Mouse (Mus musculus): ENCODE results near the gene Ap1m1. TPM values are rescaled to one million over a fixed set of nuclear protein-coding genes. Genes with fewer than 3 reads are reported as not detected.

The Ap1m1 gene
- total RNA-seq, 2 experiments from 2014 or later, result 28.7 to 35.9 TPM

GRCm38 (mm10) chr8:72295125-72295524, 55.3 kb downstream of the Ap1m1 start:
- no peak for DNase-seq

GRCm38 (mm10) chr8:72295679-72296078, 55.9 kb downstream of the Ap1m1 start:
- DNase-seq, result peak; percentile 86

- DNase-seq, result no peak
These were observed 56.7 kb downstream of the Ap1m1 start for GRCm38 (mm10) chr8:72296561-72296960.

- no peak for DNase-seq
These were observed 59.1 kb downstream of the Ap1m1 start for GRCm38 (mm10) chr8:72298928-72299327.

GRCm38 (mm10) chr8:72300654-72301400, 61.0 kb downstream of the Ap1m1 start:
- no peak for DNase-seq

GRCm38 (mm10) chr8:72301497-72301896, 61.7 kb downstream of the Ap1m1 start:
- no peak for DNase-seq

- no peak for DNase-seq
These were observed 63.3 kb downstream of the Ap1m1 start for GRCm38 (mm10) chr8:72302986-72303612.

- DNase-seq, result peak; percentile 56
These were observed 63.8 kb downstream of the Ap1m1 start for GRCm38 (mm10) chr8:72303633-72304032.

- no peak for DNase-seq
These were observed 65.5 kb downstream of the Ap1m1 start, which contains the start of gene Gm10282 for GRCm38 (mm10) chr8:72305210-72305905. Gene Gm10282 (minus strand): TSS chr8:72305260.

GRCm38 (mm10) chr8:72306913-72307312, 67.1 kb downstream of the Ap1m1 start:
- no peak for DNase-seq

Other genes with a start within 250 kb of the Ap1m1 start
- gene Cyp4f18, start 230.4 kb upstream of the Ap1m1 start, total RNA-seq (2021), result under 1 TPM; 0.19 to 0.75 TPM
- not detected for gene Olfr372, start 198.8 kb upstream of the Ap1m1 start, total RNA-seq (2021)
- not detected for gene Olfr373, start 156.8 kb upstream of the Ap1m1 start, total RNA-seq (2021)
- not detected for gene Olfr374, start 133.0 kb upstream of the Ap1m1 start, total RNA-seq (2021)
- 100 to 1,000 TPM; 115 to 142 TPM for gene Tpm4, start 105.0 kb upstream of the Ap1m1 start, total RNA-seq (2021)
- gene Rab8a, start 78.8 kb upstream of the Ap1m1 start, total RNA-seq (2021), result 10 to 100 TPM; 22.8 to 30.8 TPM
- not detected for gene Hsh2d, start 50.4 kb upstream of the Ap1m1 start, total RNA-seq (2021)
- not detected for gene Cib3, start 27.2 kb upstream of the Ap1m1 start, total RNA-seq (2021)
- not detected for gene Gm11034, start 26.4 kb upstream of the Ap1m1 start, total RNA-seq (2021)
- 10 to 100 TPM; 14.7 to 17.9 TPM for gene Fam32a, start 20.3 kb upstream of the Ap1m1 start, total RNA-seq (2021)
- gene Gm10282, start 65.2 kb downstream of the Ap1m1 start, total RNA-seq (2021), result 10 to 100 TPM; 14.2 to 15.8 TPM
- 10 to 100 TPM; 25.2 to 31.9 TPM for gene Klf2, start 79.0 kb downstream of the Ap1m1 start, total RNA-seq (2021)
- 10 to 100 TPM; 27.4 to 38.7 TPM for gene Eps15l1, start 181.4 kb downstream of the Ap1m1 start, total RNA-seq (2021)
- gene Calr3, start 203.9 kb downstream of the Ap1m1 start, total RNA-seq (2021), result 1 to 10 TPM; 1.7 to 1.8 TPM
- 1 to 10 TPM; 3.6 to 5.6 TPM for gene 1700030K09Rik, start 203.9 kb downstream of the Ap1m1 start, total RNA-seq (2021)
- 10 to 100 TPM; 27.5 to 38.9 TPM for gene Cherp, start 235.2 kb downstream of the Ap1m1 start, total RNA-seq (2021)